Mouse (Mus musculus) fat pad, adult 2 months (tissue): ENCODE data around the gene Tnfsfm13.

Experiments used
- DNase-seq: peaks from one replicate; pipeline ENCODE4 v3.0.0-alpha.2; 2011; ENCODE audit warnings: low read depth, low spot score; ENCODE audit errors: extremely low read depth

The Tnfsfm13 gene

DNA sequence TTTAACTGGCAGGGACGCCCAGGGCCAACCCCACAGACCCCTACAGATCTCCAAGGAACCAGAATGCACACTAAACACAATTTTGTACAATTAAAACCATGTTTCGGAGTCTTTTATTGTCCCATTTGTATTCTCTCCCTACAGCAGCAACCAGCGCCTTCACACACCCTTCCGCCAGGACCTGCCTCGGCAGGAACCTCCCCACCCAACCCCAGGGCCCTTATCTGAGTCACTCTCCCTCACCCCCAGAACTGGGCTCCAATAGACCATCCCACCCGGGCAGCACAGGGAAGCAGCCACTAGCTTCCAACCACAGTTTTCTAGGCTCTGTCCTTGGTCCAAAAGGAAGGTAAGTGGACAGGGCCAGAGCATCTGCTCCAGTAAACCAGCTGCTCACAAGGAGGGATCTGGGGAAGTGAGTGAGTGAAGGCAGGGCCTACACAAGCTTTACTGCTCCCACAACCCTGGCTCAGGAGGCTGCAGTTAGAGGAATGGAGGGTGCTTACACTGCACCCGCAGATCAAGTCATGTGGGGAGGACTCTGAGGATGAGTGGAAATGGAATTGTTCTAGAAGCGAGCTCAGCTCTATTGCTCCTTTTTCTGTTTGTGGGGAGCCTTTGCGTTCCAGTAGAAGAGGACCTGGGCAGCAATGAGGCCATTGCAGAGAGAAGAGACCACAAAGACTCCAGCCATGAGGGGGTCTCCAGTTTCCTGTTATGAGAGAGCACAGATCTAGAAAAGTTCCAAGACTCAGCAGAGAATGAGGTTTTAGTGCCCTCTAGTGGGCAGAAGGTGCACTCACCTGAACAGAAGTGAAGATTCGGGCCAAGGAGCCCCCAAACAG is 39.1 kb downstream of the Tnfsfm13 start:
- DNase-seq: no peak

DNA sequence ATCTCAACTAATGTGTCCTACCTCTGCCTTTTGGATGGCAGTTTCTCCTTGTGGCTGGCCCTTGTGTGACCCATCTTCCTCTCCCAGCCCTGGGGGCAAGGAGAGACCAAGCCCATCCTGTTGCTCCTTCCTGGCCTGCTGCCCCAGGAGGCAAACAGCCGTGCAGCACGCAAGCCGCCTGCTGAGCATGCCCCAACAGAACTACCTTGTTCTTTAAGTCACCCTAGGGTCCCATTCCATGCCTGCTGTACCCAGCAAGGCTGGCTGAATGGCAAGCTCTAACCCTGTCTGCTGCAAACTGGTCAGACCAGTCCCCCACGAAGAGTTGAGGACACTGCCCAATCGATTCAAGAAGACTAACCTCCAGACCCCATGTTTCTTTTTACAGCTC is 39.8 kb downstream of the Tnfsfm13 start:
- no peak for DNase-seq

DNA sequence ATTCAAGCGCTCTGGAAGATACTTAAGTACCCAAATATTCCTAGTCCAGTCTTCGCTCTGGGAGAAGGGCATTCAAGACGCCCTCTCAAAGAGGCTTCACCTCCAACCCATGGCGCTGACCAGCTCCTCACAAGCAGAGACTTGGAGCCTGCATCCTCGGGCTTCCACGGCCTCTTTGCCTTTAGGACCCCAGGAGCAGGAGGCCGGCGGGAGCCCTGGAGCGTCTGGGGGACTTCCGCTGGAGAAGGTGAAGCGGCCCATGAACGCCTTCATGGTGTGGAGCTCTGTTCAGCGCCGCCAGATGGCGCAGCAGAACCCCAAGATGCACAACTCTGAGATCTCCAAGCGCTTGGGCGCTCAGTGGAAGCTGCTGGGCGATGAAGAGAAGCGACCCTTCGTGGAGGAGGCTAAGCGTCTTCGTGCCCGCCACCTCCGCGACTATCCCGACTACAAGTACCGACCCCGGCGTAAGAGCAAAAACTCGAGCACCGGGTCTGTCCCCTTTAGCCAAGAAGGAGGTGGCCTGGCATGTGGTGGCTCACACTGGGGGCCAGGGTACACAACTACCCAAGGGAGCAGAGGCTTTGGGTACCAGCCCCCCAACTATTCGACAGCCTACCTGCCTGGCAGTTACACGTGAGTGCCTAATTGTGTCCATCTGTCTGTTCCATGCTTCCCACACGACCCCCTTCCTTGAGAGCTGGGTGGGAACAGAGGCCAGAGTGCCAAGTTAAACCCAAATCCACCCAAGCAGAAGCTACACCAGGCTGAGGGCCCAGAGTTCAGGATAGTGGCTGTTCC is 40.4 kb downstream of the Tnfsfm13 start, which contains the start of gene Sox15:
Gene Sox15 (plus strand): TSS at position 51 of the 801 bp plus-strand sequence.
- no peak for DNase-seq

DNA sequence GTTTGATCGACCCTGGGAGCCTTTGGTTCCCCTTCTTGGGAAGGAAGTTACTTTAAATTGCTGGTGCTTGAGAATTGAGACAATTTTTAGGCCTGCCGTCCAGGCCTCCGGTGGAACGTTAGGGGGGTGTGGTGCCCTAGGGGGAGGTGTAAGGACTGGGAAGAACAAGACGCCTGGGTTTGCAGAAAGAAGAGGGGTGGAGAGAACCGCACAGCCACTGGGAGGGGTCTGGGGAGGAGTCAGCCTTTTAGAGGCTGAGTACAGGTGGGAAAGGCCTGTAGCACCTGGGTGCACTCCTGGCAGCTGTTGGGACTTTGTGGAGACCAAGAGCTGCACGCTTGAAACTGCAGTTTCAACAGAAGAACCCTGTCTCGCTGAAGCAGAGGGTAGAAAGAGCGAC is 41.1 kb downstream of the Tnfsfm13 start:
- no peak for DNase-seq

DNA sequence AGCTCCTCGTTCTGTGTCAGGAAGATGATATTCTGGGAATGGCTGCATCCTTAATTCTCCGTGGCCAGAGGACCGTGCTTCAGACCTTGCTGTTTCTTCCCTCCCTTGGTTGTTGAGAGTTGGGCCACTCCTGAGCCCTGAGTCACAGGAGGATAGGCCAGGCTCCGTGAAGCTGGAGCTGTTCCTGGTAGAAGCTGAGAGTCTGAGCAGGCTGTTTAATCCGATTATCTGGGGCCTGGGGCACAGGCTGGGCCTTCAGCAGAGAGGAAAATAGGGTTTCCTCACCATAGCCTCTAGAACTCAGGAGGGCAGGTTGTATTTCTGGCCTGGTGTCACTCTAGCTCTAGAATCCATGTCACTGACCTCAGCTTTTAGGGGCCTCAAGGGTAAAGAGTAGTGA is 42.5 kb downstream of the Tnfsfm13 start:
- no peak for DNase-seq

DNA sequence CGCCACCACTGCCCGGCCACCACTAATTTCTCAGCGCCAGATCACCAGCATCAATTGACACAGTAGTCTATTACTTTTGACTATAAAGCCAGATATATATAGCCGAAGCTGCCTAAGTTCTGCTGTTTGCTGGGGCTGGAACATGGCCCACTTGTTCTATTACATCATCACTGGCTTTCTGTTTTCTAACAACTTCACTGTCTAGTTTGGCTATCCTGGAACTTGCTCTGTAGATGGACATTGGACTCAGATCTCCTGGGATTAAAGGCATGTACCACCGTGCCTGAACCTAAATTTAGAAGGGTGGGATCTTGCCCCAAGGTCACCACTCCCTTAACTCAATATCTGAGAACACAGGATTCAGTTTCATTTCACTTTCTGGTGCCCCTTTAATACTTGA is 50.0 kb downstream of the Tnfsfm13 start:
- DNase-seq: no peak

DNA sequence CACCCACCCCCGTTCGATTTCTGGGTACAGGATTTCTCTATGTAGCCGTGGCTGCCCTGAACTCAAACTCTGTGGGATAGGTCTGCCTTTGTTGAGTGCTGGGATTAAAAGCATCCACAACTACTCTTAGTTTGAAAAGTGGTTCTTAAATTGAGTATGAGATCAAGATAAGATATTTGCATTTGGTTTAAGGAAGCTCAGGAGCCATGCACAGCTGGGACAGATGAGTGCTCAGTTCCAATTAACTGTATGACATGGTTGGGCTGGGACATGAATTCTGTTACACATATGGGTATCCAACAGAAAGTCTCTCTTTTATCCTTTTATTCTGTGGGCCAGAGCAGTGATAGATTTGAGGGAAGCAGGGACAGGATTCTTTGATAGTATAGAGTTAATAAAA is 60.4 kb downstream of the Tnfsfm13 start:
- no peak for DNase-seq

DNA sequence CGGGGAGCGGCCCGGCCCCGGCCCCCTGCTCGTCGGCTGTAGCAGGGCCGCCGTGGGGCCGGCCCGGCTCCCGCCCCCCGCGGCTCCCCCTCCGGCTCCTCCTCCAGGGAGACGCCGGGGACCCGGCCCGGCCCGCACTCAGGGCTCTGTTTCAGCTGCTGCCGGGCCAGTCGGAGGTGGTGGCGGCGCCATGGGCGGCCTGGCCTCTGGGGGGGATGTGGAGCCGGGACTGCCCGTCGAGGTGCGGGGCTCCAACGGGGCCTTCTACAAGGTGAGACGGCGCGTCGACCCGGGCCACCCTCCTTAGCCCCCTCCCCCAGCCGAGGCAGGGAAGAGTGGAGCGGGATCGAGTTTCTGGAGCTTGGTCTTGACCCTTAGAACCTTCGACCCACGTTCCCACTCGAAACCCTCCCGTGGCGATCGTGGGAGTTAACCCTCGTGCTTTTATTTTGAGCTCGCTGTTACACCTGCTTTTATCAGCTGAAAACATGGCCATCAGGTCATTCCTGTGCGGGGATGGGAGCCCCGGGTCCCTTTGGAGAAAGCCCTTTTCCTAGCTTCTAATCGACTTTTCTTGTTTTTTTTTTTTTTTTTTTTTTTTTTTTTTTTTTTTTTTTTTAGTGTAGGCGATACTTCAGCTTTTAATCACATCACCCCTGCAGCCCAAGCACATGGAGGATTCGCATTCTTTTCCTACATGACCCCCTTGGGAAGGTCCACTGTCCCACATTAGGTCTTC is 62.6 kb downstream of the Tnfsfm13 start:
- DNase-seq: no peak
